Mouse (Mus musculus): ENCODE results near the gene Armc12. TPM values are rescaled to one million over a fixed set of nuclear protein-coding genes. Genes with fewer than 3 reads are reported as not detected.

Armc12 gene
- polyA plus RNA-seq, 1 experiment from 2014 or later = not detected

DNA sequence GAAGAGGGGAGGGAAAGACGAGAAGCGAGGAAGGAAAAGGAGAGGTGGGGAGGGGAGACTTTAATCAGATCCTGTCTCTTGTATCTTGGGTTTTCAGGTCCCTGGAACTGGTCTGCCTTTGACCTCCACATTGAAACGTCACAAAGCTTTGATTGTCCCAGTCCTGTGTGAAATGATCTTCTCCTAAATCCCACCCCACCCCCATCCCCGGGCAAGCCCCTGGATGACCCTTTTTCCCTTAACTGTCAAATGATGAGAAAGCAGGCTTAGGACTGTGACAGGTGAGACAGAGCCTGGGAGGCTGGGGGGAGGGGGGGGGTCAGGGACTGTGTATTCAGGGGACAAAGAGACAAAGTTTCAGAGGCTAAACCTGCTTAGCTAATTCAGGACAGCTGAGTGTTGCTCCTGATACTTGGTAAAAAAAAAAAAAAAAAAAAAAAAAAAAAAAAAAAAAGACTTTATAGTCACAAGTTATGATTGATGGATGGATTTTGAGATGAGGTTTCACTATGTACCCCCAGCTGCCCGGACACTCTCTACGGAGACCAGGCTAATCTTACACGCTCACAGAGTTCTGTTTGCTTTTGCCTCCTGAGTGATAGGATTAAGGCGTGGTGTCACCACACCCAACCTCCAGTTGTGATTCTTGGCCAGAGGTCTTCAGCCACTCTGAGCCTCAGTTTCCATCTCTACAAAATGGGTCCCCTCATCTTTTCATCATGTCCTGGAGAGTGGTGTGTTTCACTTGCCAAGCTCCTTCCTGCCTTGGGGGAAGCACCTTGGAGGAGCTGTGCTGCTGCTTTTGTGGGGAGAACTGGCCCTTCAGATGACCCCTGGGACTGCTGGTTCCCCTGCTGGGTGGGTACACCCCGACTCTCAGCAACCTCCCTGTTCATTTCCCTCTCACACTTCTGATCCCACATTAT, 18.7 kb upstream of the Armc12 start:
- whole genome bisulfite sequencing = 33% methylated on average over 9 of the region's 9 CpGs
- Histone ChIP-seq H3K4me3 (ENCODE audit: low read depth, low read length) (no peak overlapping the region), H3K4me1 (ENCODE audit: control insufficient read depth, insufficient read depth, low read length) (peaks cover 10% of the 10 kb centered on the region), H3K36me3 (ENCODE audit: control insufficient read depth, insufficient read depth, low read length) (no peaks in the 10 kb centered on the region), H3K9ac (ENCODE audit: low read length) (no peak overlapping the region; the same call in 1 of the 2 replicates), H3K27me3 (ENCODE audit: control insufficient read depth, insufficient read depth, low read length) (0 out of 2 replicates have a peak, but pooled peaks cover 4% of the 10 kb centered on the region), H3K9me3 (ENCODE audit: control insufficient read depth, low read length) (no peaks in the 10 kb centered on the region), H3K4me2 (ENCODE audit: low read depth) (no peak overlapping the region), H3K27ac (ENCODE audit: low read depth, low read length) (no peak overlapping the region)
- ATAC-seq (ENCODE audit: insufficient read depth, low FRiP score, low TSS enrichment) = no peak
- DNase-seq (ENCODE audit: low spot score) = peak; percentile 38

GRCm38 (mm10) chr17:28512696-28513095, 17.9 kb upstream of the Armc12 start:
- H3K27me3 ChIP-seq (ENCODE audit: control insufficient read depth, insufficient read depth, low read length) = 0 out of 2 replicates have a peak, but pooled peaks cover 5% of the 10 kb centered on the region
- H3K27ac ChIP-seq (ENCODE audit: low read depth, low read length) = no peak overlapping the region

GRCm38 (mm10) chr17:28513337-28513736, 17.3 kb upstream of the Armc12 start:
- no peaks in the 10 kb centered on the region for H3K36me3 ChIP-seq (ENCODE audit: control insufficient read depth, insufficient read depth, low read length)
- H3K27ac ChIP-seq (ENCODE audit: low read depth, low read length) = no peak overlapping the region
- H3K9me3 ChIP-seq (ENCODE audit: control insufficient read depth, low read length) = no peaks in the 10 kb centered on the region
- H3K27me3 ChIP-seq (ENCODE audit: control insufficient read depth, insufficient read depth, low read length) = peaks cover 7% of the 10 kb centered on the region; the same call in 1 of the 2 replicates
- H3K9ac ChIP-seq (ENCODE audit: low read length) = no peak overlapping the region
- H3K4me3 ChIP-seq (ENCODE audit: low read depth, low read length) = no peak overlapping the region
- ATAC-seq (ENCODE audit: insufficient read depth, low FRiP score, low TSS enrichment) (no peak), DNase-seq (ENCODE audit: low spot score) (no peak)
- H3K4me1 ChIP-seq (ENCODE audit: control insufficient read depth, insufficient read depth, low read length) = peaks cover 12% of the 10 kb centered on the region
- WGBS = 72% methylated on average over 1 of the region's 1 CpGs
- no peak overlapping the region for H3K4me2 ChIP-seq (ENCODE audit: low read depth)

More at GRCm38 (mm10) chr17:28512696-28513095, 17.9 kb upstream of the Armc12 start:
- Histone ChIP-seq H3K36me3 (ENCODE audit: control insufficient read depth, insufficient read depth, low read length) (no peaks in the 10 kb centered on the region), H3K9ac (ENCODE audit: low read length) (no peak overlapping the region), H3K4me3 (ENCODE audit: low read depth, low read length) (no peak overlapping the region), H3K4me2 (ENCODE audit: low read depth) (no peak overlapping the region), H3K4me1 (ENCODE audit: control insufficient read depth, insufficient read depth, low read length) (peaks cover 10% of the 10 kb centered on the region), H3K9me3 (ENCODE audit: control insufficient read depth, low read length) (no peaks in the 10 kb centered on the region)
- WGBS = 36% methylated on average over 6 of the region's 6 CpGs
- no peak for ATAC-seq (ENCODE audit: insufficient read depth, low FRiP score, low TSS enrichment)
- DNase-seq (ENCODE audit: low spot score) = no peak

- Histone ChIP-seq H3K27me3 (ENCODE audit: control insufficient read depth, insufficient read depth, low read length) (peaks cover 10% of the 10 kb centered on the region), H3K27ac (ENCODE audit: low read depth, low read length) (no peak overlapping the region), H3K4me2 (ENCODE audit: low read depth) (no peak overlapping the region), H3K4me1 (ENCODE audit: control insufficient read depth, insufficient read depth, low read length) (peaks cover 16% of the 10 kb centered on the region), H3K9me3 (ENCODE audit: control insufficient read depth, low read length) (no peaks in the 10 kb centered on the region), H3K4me3 (ENCODE audit: low read depth, low read length) (no peak overlapping the region), H3K36me3 (ENCODE audit: control insufficient read depth, insufficient read depth, low read length) (no peaks in the 10 kb centered on the region), H3K9ac (ENCODE audit: low read length) (no peak overlapping the region)
- 59% methylated on average over 7 of the region's 7 CpGs for WGBS
- ATAC-seq (ENCODE audit: insufficient read depth, low FRiP score, low TSS enrichment) (no peak), DNase-seq (ENCODE audit: low spot score) (no peak)
These were observed 16.8 kb upstream of the Armc12 start for GRCm38 (mm10) chr17:28513844-28514243.

GRCm38 (mm10) chr17:28514555-28514954, 16.1 kb upstream of the Armc12 start:
- Histone ChIP-seq H3K4me1 (ENCODE audit: control insufficient read depth, insufficient read depth, low read length) (peaks cover 16% of the 10 kb centered on the region), H3K27me3 (ENCODE audit: control insufficient read depth, insufficient read depth, low read length) (peaks cover 16% of the 10 kb centered on the region), H3K9ac (ENCODE audit: low read length) (no peak overlapping the region), H3K36me3 (ENCODE audit: control insufficient read depth, insufficient read depth, low read length) (no peaks in the 10 kb centered on the region), H3K27ac (ENCODE audit: low read depth, low read length) (no peak overlapping the region), H3K4me2 (ENCODE audit: low read depth) (no peak overlapping the region), H3K9me3 (ENCODE audit: control insufficient read depth, low read length) (no peaks in the 10 kb centered on the region), H3K4me3 (ENCODE audit: low read depth, low read length) (no peak overlapping the region)
- DNase-seq (ENCODE audit: low spot score) = no peak
- 63% methylated on average over 5 of the region's 5 CpGs for WGBS
- no peak for ATAC-seq (ENCODE audit: insufficient read depth, low FRiP score, low TSS enrichment)

GRCm38 (mm10) chr17:28515431-28516341, 14.9 kb upstream of the Armc12 start:
- no peak overlapping the region for H3K4me3 ChIP-seq (ENCODE audit: low read depth, low read length)
- no peak overlapping the region for H3K27ac ChIP-seq (ENCODE audit: low read depth, low read length)
- no peak for DNase-seq (ENCODE audit: low spot score)
- H3K27me3 ChIP-seq (ENCODE audit: control insufficient read depth, insufficient read depth, low read length) = peaks cover 16% of the 10 kb centered on the region
- WGBS = 63% methylated on average over 10 of the region's 10 CpGs
- H3K4me2 ChIP-seq (ENCODE audit: low read depth) = no peak overlapping the region
- no peaks in the 10 kb centered on the region for H3K36me3 ChIP-seq (ENCODE audit: control insufficient read depth, insufficient read depth, low read length)
- H3K4me1 ChIP-seq (ENCODE audit: control insufficient read depth, insufficient read depth, low read length) = peaks cover 13% of the 10 kb centered on the region
- no peak overlapping the region for H3K9ac ChIP-seq (ENCODE audit: low read length)
- no peak for ATAC-seq (ENCODE audit: insufficient read depth, low FRiP score, low TSS enrichment)
- no peaks in the 10 kb centered on the region for H3K9me3 ChIP-seq (ENCODE audit: control insufficient read depth, low read length)

- no peak overlapping the region for H3K9ac ChIP-seq (ENCODE audit: low read length)
- DNase-seq (ENCODE audit: low spot score) (no peak), ATAC-seq (ENCODE audit: insufficient read depth, low FRiP score, low TSS enrichment) (no peak)
- H3K27ac ChIP-seq (ENCODE audit: low read depth, low read length) = no peak overlapping the region
- H3K9me3 ChIP-seq (ENCODE audit: control insufficient read depth, low read length) = no peaks in the 10 kb centered on the region
- 76% methylated on average over 4 of the region's 4 CpGs for WGBS
- peaks cover 18% of the 10 kb centered on the region for H3K27me3 ChIP-seq (ENCODE audit: control insufficient read depth, insufficient read depth, low read length)
- H3K4me2 ChIP-seq (ENCODE audit: low read depth) = no peak overlapping the region
- H3K4me1 ChIP-seq (ENCODE audit: control insufficient read depth, insufficient read depth, low read length) = 0 out of 2 replicates have a peak, but pooled peaks cover 5% of the 10 kb centered on the region
- no peak overlapping the region for H3K4me3 ChIP-seq (ENCODE audit: low read depth, low read length)
- no peaks in the 10 kb centered on the region for H3K36me3 ChIP-seq (ENCODE audit: control insufficient read depth, insufficient read depth, low read length)
These were observed 13.7 kb upstream of the Armc12 start for GRCm38 (mm10) chr17:28516881-28517280.

DNA sequence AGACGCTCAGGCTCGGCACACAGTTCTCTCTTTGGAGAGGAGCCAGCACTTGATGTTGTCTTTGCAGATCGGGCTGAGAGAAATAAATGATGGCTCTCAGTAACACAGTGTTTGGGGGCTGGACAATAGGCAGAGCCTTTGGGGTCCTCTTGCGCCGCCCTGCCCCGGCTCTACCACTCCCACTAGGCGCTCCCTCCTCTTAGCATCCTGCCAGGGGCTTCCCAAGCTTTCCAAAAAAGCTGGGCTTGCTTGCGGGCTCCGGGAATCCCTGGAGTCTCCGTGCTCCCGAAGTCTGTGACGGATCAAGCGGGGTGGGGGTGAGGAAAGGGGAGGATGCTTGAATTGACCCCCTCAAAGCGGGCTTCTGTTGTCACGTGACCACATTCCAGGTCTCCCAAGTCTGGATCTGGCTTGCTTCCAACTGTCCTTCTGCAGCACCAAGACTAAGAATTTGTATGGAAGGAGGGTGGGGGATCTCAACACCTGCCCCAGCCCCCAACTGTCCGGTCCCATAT, 13.1 kb upstream of the Armc12 start, which contains the start of gene Fkbp5:
TSS of gene Fkbp5 (minus strand) at position 87 of the 515 bp plus-strand sequence.
- H3K4me1 ChIP-seq (ENCODE audit: control insufficient read depth, insufficient read depth, low read length) = 0 out of 2 replicates have a peak, but pooled peaks cover 5% of the 10 kb centered on the region
- ATAC-seq (ENCODE audit: insufficient read depth, low FRiP score, low TSS enrichment) (0 out of 2 replicates have a peak, but pooled peaks have one; percentile 24), DNase-seq (ENCODE audit: low spot score) (peak; percentile 48)
- H3K4me3 ChIP-seq (ENCODE audit: low read depth, low read length) = peak within 1 kb of the TSS; percentile 37
- peak within 1 kb of the TSS; percentile 67 for H3K4me2 ChIP-seq (ENCODE audit: low read depth)
- 4% methylated on average over 16 of the region's 16 CpGs for WGBS
- H3K36me3 ChIP-seq (ENCODE audit: control insufficient read depth, insufficient read depth, low read length) = no peaks in the 10 kb centered on the region
- H3K9ac ChIP-seq (ENCODE audit: low read length) = peak within 1 kb of the TSS; percentile 57
- H3K27ac ChIP-seq (ENCODE audit: low read depth, low read length) = 0 out of 2 replicates have a peak within 1 kb of the TSS, but pooled peaks have one; percentile 14
- H3K9me3 ChIP-seq (ENCODE audit: control insufficient read depth, low read length) = no peaks in the 10 kb centered on the region
- H3K27me3 ChIP-seq (ENCODE audit: control insufficient read depth, insufficient read depth, low read length) = peaks cover 18% of the 10 kb centered on the region

Data from neural tube, embryonic 11.5 days (tissue).